Mouse (Mus musculus) ES-E14 (cell line): ENCODE results near the gene Tecpr1. TPM values are rescaled to one million over a fixed set of nuclear protein-coding genes. Genes with fewer than 3 reads are reported as not detected.

ENCODE experiments used
- DNase-seq: peaks from one replicate; pipeline ENCODE4 v3.0.0-alpha.2; 2013; ENCODE audit warnings: low read depth, low spot score
- H3K27ac ChIP-seq: 2 replicates; pipeline ENCODE4 v1.5.1; 2012; ENCODE audit warnings: low read depth, mild to moderate bottlenecking, low read length, moderate library complexity, mixed read lengths; ENCODE audit not compliant: poor library complexity, insufficient read depth, severe bottlenecking
- H3K36me3 ChIP-seq: 2 replicates; pipeline ENCODE4 v1.6.1; 2012; ENCODE audit warnings: mild to moderate bottlenecking, low read length, moderate library complexity, mixed read lengths; ENCODE audit not compliant: control insufficient read depth, poor library complexity, insufficient read depth, severe bottlenecking
- H3K4me1 ChIP-seq, 2 experiments: fragments of 150-350 bp in 1 of 2; sonication (generic) in 1 of 2; 2 replicates each; pipeline ENCODE4 v1.6.1; 2012; ENCODE audit warnings: low read length in 2 of 2, mild to moderate bottlenecking in 1 of 2, mixed read lengths in 1 of 2; ENCODE audit not compliant: control insufficient read depth in 2 of 2, insufficient read depth in 2 of 2, poor library complexity in 1 of 2
- H3K4me3 ChIP-seq, 2 experiments: fragments of 150-350 bp in 1 of 2; sonication (generic) in 1 of 2; 2 replicates each; pipeline ENCODE4 v1.5.1; 2012; ENCODE audit warnings: low read length in 2 of 2, low read depth in 1 of 2, mild to moderate bottlenecking in 1 of 2, mixed read lengths in 1 of 2; ENCODE audit not compliant: insufficient read depth in 1 of 2, poor library complexity in 1 of 2, severe bottlenecking in 1 of 2
- H3K9ac ChIP-seq: 2 replicates; pipeline ENCODE4 v1.6.1; 2012; ENCODE audit warnings: low read depth, mild to moderate bottlenecking, low read length, mixed read lengths; ENCODE audit not compliant: poor library complexity, insufficient read depth, severe bottlenecking
- H3K9me3 ChIP-seq: fragments of 150-350 bp; sonication (generic); 2 replicates; pipeline ENCODE4 v1.6.1; 2012; ENCODE audit warnings: low read depth, mild to moderate bottlenecking, low read length; ENCODE audit not compliant: control insufficient read depth, insufficient read depth
- CHD2 ChIP-seq: IDR thresholded peaks from 2 replicates; pipeline ENCODE4 v1.6.1; 2014; ENCODE audit warnings: mild to moderate bottlenecking, low read depth, low read length, inconsistent platforms
- HCFC1 ChIP-seq: IDR thresholded peaks from 2 replicates; pipeline ENCODE4 v1.6.1; 2012; ENCODE audit warnings: low read length, inconsistent platforms, borderline replicate concordance; ENCODE audit not compliant: insufficient read depth
- MAFK ChIP-seq: IDR thresholded peaks from 2 replicates; pipeline ENCODE4 v1.6.1; 2014; ENCODE audit warnings: mild to moderate bottlenecking, low read depth, low read length, inconsistent platforms; ENCODE audit not compliant: insufficient read depth
- ZC3H11A ChIP-seq: IDR thresholded peaks from 2 replicates; pipeline ENCODE4 v1.6.1; 2012; ENCODE audit warnings: low read depth, mild to moderate bottlenecking, inconsistent platforms, low read length, borderline replicate concordance
- ZNF384 ChIP-seq: IDR thresholded peaks from 2 replicates; pipeline ENCODE4 v1.6.1; 2012; ENCODE audit warnings: low read depth, low read length, inconsistent platforms
- in situ Hi-C, 2 experiments: fragments of 600-800 bp; cut with MboI; formaldehyde crosslinking; loops; one replicate each; pipeline ENCODE4 v1.15.1; 2025; ENCODE audit warnings: low sequenced_read_pairs in 2 of 2, inconsistent platforms in 1 of 2; ENCODE audit not compliant: unreplicated experiment in 2 of 2
- total RNA-seq: library from RNA; depleted of rRNA; stranded (reverse); fragments of 300-350 nt; gene quantifications from 2 replicates; pipeline ENCODE4 v1.2.3, GENCODE M21; 2012

Tecpr1 gene
- total RNA-seq, 1 experiment = 18.3 TPM

DNA sequence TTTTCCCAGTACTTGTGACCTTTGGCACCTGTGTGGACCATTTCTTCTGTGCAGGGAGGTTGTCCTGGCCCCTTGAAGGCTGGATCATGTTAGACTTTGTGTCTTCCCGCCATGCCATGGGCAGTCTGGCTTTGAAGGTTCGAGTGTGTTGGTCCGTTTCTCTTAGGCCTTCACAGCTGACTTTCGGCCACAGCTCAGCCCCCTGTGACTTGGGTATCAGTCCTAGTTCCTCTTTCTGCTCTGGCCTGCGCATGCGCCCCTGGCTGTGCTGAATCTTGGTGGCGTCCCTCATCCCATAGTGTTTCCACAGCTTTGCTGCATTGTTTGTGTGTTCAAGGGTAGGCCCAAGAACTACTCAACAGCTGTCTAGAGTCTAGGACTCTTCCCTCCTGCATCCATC lies 42.2 kb downstream of the Tecpr1 start:
- H3K27ac ChIP-seq = no peak overlapping the region
- in situ Hi-C loops = no loop called here

GRCm38 (mm10) chr5:144178216-144178615 lies 45.2 kb downstream of the Tecpr1 start:
- TF ChIP-seq MAFK (no peak), HCFC1 (no peak), ZNF384 (no peak), ZC3H11A (no peak)
- no peak overlapping the region for H3K9ac ChIP-seq
- in situ Hi-C loops = no loop called here
- no peak for DNase-seq
- no peaks in the 10 kb centered on the region for H3K9me3 ChIP-seq
- H3K4me1 ChIP-seq = peaks cover 0 to 26% of the 10 kb centered on the region in 2 experiments; a peak in 2 of 4 replicates
- H3K4me3 ChIP-seq = no peak overlapping the region
- no peak overlapping the region for H3K27ac ChIP-seq
- H3K36me3 ChIP-seq = peaks cover 45% of the 10 kb centered on the region

More for the DNA sequence above, 42.2 kb downstream of the Tecpr1 start:
- DNase-seq = no peak
- Histone ChIP-seq H3K9me3 (no peaks in the 10 kb centered on the region), H3K4me1 (peaks cover 2 to 34% of the 10 kb centered on the region in 2 experiments), H3K36me3 (peaks cover 26% of the 10 kb centered on the region; the same call in 1 of the 2 replicates), H3K4me3 (no peak overlapping the region), H3K9ac (no peak overlapping the region)
- TF ChIP-seq HCFC1 = no peak
- TF ChIP-seq ZC3H11A = no peak
- no peak for TF ChIP-seq ZNF384
- no peak for TF ChIP-seq MAFK
- TF ChIP-seq CHD2 = no peak

GRCm38 (mm10) chr5:144173648-144174047 lies 49.8 kb downstream of the Tecpr1 start:
- Histone ChIP-seq H3K4me1 (peaks cover 0 to 4% of the 10 kb centered on the region in 2 experiments; a peak in 1 of 4 replicates), H3K27ac (no peak overlapping the region), H3K9me3 (no peaks in the 10 kb centered on the region), H3K4me3 (no peak overlapping the region), H3K9ac (no peak overlapping the region), H3K36me3 (peaks cover 56% of the 10 kb centered on the region)
- DNase-seq = no peak
- TF ChIP-seq ZC3H11A = no peak
- TF ChIP-seq CHD2 = no peak
- TF ChIP-seq HCFC1 = no peak
- TF ChIP-seq MAFK = no peak
- TF ChIP-seq ZNF384 = no peak
- in situ Hi-C loops = no loop called here

DNA sequence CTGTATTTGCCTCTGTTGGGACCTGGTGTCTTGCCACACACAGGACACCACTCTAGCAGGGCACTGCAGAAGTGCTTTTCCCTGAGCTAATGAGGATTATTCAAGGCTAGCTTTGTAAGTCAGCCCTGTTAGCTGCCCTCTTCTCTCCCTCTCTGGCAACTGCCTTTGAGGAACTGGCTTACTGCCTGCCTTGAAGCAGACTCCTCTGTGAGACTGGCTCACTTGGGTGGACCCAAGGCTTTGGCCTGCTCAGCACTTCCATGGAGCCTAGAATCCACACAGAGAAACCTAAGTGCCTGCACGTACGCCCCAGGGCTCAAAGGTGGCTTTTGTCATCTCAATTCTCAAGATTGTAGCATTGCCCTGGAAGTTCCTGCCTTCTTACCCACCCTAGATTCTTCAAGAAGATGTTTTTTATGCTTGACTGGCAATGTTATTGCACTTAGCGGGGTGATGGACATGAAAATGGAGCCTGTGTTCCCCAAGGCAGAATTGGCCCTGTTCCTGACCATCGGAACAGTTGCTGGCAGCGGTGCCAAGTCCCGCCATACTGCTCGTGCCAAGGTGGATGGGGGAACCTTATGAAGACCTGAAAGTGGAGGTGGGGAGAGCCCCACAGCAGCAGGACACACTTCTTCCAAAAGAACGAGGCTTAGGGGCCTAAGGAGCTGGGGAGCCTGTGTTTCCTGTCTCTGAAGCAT lies 54.0 kb downstream of the Tecpr1 start:
- no peak overlapping the region for H3K9ac ChIP-seq
- no peaks in the 10 kb centered on the region for H3K4me1 ChIP-seq
- no peak overlapping the region for H3K4me3 ChIP-seq
- TF ChIP-seq CHD2 (no peak), ZNF384 (no peak), MAFK (no peak)
- in situ Hi-C loops = no loop called here
- H3K36me3 ChIP-seq = peaks cover 44% of the 10 kb centered on the region
- H3K9me3 ChIP-seq = no peaks in the 10 kb centered on the region
- no peak overlapping the region for H3K27ac ChIP-seq
- no peak for DNase-seq

DNA sequence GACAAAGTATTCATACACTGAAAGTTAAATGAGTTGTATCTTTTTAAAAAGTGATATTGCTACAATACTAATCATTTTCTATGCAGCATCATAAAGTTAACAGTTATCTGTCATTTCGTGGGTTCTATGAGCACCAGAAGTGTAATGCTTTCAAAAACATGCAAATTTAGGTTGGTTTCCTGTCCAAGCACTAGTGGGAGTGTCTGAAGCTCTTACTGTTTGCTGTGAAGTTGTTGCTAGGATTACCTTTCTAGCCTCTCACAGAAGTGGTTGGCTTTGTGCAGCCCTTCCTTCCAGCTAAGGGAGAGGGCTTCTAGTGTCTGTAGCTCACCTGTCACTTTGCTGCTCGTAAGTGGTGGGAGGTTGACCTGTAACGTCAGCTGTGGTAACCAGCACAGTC lies 57.7 kb downstream of the Tecpr1 start:
- Histone ChIP-seq H3K9ac (no peak overlapping the region), H3K36me3 (peaks cover 29% of the 10 kb centered on the region), H3K4me1 (peaks cover 0 to 6% of the 10 kb centered on the region in 2 experiments; a peak in 1 of 4 replicates), H3K4me3 (no peak overlapping the region), H3K27ac (no peak overlapping the region), H3K9me3 (no peaks in the 10 kb centered on the region)
- no peak for DNase-seq
- TF ChIP-seq MAFK (no peak), CHD2 (no peak), ZNF384 (no peak), ZC3H11A (no peak)
- in situ Hi-C loops = no loop called here
